Mouse (Mus musculus) layer of hippocampus, adult 11-12 months (tissue): ENCODE data around the gene Wnt3a.
A peak's percentile ranks its signal among the peaks of the same experiment; 100 is the strongest.
"Not testable (repeated sequence)": the region's sequence is repeated elsewhere in the genome, so short reads cannot be mapped to it uniquely, and the experiment has no call there.

ENCODE experiments used
- DNase-seq: peaks from one replicate; pipeline ENCODE4 v3.0.0; 2022; ENCODE audit warnings: low spot score

The Wnt3a gene

DNA sequence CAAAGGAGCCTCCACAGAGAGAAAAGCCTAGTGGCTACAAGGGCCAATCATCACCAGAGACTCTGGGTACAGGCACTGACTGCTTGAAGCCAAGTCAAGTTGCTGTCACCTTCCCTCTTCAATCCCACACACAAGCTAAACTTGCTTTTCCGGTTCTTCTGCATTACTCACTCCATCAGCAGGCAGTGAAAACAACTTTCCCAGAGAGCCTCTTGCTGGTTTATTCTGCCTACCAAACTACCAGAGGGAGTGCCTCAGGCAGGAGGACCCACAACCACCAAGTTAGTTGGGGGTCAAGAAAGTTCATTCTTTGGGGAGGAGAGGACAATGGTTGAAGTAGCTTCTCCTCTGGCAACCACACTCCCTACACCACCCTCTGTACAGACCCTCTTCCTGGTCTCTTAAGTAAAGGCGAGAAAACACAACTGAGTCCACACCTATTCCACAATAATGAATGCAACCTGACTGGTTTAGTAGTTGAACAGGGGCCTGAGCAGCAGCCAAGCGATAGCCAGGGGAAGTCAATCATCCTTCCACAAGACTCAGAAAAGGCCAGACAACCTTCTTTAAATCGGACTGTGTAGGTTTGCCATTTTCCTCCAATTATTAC, 72.1 kb downstream of the Wnt3a start:
- DNase-seq, result no peak

DNA sequence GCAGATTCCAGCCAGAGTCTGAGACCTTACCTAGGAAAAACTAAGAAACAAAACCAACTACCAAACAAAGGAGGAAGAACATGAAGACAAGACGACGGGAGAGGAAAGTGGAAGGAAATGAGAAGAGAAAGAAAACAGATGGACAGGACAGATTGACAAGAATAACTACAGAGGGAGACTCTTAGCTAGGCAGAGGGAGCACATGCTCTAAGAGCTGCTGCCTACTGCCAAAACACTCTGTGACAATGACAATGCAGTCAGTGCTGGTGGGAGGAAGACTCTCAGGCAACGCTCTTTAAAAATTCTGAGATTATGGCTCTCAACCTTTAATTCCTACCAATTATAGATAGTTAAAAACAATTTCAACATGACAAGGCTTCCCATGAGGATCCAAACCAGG, 73.6 kb downstream of the Wnt3a start:
- no peak for DNase-seq

GRCm38 (mm10) chr11:59212892-59213494, 77.6 kb downstream of the Wnt3a start:
- no peak for DNase-seq

DNA sequence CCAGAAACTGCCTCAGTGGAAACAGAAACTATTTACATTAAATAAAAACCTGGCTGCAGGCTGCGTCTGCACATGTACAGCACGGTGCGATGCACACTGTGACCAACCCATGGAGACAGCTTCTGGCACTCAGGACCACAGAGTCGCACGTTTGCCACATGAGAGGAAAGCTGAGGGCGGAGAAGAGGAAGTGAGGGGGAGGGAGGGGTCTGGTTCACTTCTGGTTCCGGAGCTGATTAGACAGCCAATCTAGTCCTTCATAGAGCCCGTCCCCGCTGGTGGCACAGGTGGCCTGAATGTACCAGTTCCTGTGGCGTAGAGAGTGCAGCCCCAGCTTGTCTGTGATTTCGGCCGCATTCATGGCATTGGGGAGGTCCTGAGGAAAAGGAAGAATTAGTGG, 78.2 kb downstream of the Wnt3a start:
- DNase-seq, result not testable (repeated sequence)

GRCm38 (mm10) chr11:59211561-59211960, 79.0 kb downstream of the Wnt3a start:
- DNase-seq, result not testable (repeated sequence)

DNA sequence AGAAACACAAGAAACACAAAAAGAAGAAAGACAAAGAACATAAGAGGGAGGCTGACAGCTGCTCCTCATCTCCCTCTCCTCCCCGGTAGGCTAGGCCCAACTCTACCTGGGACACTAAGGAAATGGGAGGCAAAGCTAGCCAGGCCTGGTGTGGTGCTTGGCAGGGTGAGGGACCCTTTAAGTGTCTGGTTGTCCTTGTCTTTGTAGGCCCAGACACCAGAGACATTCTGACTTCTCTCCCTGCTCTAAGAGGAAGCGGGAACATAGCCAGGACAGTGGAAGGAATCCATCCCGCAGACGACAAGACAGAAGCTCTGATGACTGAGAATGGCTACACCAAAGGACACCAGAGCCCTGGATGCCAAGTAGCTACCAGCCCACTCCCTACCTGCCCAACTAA, 80.5 kb downstream of the Wnt3a start:
- DNase-seq, result no peak

DNA sequence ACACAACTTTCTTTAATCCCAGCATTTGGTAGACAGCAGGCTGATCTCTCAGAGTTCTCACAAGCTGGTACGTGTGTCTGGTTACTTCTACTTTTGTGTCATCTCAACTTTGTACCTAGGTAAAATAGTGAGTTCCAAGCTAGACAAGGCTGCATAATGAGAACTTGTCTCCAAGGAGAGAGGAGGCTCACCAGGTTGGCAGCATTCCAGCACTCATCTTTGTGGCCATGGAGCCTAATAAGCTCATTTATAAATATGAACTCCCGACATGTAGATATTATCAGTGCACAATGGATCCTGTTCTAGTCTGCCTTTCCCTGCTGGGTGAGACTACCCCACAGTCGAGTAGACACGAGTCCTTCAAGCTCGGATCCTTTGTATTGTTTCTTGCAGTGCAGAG, 81.0 kb downstream of the Wnt3a start:
- no peak for DNase-seq

- peak; percentile 64 for DNase-seq
These were observed 81.5 kb downstream of the Wnt3a start for GRCm38 (mm10) chr11:59209003-59209441.

DNA sequence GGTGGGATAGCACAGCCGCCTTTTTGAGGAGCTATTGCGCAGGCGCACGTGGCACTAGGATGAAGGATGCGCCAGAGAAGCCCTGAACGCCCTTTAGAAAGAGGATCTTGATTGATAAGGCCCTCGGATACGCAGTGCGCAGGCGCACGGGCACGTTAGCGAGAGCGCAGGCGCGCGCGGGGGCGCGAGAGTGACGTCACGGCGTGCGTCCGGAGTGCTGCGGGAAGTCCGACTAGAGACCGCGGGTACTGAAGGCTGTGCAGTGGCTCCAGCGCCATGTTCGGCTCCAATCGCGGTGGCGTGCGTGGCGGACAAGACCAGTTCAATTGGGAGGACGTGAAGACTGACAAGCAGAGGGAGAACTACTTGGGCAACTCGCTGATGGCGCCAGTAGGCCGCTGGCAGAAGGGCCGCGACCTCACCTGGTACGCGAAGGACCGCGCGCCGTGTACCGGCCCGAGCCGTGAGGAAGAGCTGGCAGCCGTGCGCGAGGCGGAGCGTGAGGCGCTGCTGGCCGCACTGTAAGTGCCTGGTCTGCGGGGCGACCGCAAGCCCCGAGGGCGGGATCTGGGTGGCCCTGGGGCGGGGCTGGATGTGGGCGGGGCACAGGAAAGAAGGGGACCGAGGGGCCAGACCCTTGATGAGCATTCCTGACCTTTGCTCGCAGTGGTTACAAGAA, 82.3 kb downstream of the Wnt3a start, which contains the start of gene 2310033P09Rik:
2310033P09Rik (plus strand) TSS at position 169 of the 679 bp plus-strand sequence.
- DNase-seq, result peak; percentile 94

DNA sequence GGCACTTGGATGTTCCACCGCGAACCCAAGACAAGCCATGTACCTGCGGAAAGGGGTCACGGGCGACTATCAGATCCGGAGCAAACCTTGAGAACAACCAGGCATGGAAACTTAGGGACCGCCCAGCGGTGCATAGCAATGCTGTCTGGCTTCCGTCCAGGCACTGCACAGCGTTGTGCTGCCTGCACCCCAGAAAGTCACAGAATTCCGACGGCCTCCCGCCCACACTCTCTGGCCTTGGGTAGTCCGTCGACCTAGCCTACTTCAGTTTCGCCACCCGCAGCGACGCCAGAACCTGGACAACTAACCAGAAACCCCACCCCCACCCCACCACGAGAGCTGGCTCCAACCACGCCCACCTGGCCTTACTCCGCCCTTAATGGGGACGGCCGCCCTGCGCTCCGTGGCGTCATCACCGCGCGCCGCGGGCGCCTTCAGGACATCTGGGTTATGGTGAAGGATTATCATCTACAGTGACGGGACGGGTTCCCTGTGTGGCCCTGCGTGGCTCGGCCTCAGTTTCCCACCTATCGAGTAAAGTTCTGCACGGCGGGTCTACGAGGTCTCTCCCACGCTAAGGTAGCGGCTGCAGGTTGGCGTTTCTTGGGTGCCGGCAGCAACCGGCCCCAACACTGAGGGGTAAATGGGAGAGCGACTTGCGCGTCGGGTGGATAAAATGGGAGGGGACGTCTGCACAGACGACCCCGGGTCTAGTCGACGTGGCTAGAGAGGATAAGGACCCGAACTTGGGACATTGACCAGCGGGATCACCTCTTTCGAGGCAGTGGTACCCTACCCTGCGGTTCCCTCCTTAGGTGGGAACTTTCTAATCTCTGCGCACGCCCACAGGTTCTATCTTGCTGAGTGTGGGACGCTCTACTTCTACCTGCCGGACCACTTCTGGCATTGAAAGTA, 88.2 kb downstream of the Wnt3a start, which contains the start of gene Mrpl55:
Mrpl55 (plus strand) TSS at position 406 of the 915 bp plus-strand sequence.
- DNase-seq, result peak; percentile 93

- DNase-seq, result no peak
These were observed 89.1 kb downstream of the Wnt3a start for GRCm38 (mm10) chr11:59201216-59202002.
